Mouse (Mus musculus) heart, postnatal 0 days (tissue): Measurements from ENCODE around the gene Kbtbd13. TPM values are rescaled to one million over a fixed set of nuclear protein-coding genes. Genes with fewer than 3 reads are reported as not detected.
A peak's percentile ranks its signal among the peaks of the same experiment; 100 is the strongest.

ENCODE experiments used
- ATAC-seq: fragments of 200-750 bp; cut with Nextera tagmentation; 2 replicates; pipeline ENCODE4 v1.8.0; 2017; ENCODE audit warnings: low read depth, moderate number of reproducible peaks, moderate library complexity; ENCODE audit not compliant: insufficient read depth
- DNase-seq: peaks from one replicate; pipeline ENCODE4 v3.0.0-alpha.2; 2016; ENCODE audit warnings: low spot score
- H3K27ac ChIP-seq: fragments of 300-500 bp; sonication (generic); 2 replicates; pipeline ENCODE4 v1.5.1; 2014; ENCODE audit warnings: low read depth, mild to moderate bottlenecking
- H3K27me3 ChIP-seq: fragments of 300-500 bp; sonication (generic); 2 replicates; pipeline ENCODE4 v1.6.1; 2014; ENCODE audit warnings: low read length, mixed read lengths; ENCODE audit not compliant: control insufficient read depth, insufficient read depth
- H3K36me3 ChIP-seq: fragments of 300-500 bp; sonication (generic); replicated peaks from 2 replicates; pipeline ENCODE4 v1.6.1; 2014; ENCODE audit warnings: low read length, mixed read lengths; ENCODE audit not compliant: control insufficient read depth, insufficient read depth
- H3K4me1 ChIP-seq: fragments of 300-500 bp; sonication (generic); 2 replicates; pipeline ENCODE4 v1.6.1; 2014; ENCODE audit warnings: antibody characterized with exemption; ENCODE audit not compliant: control insufficient read depth, insufficient read depth
- H3K4me2 ChIP-seq: fragments of 300-500 bp; sonication (generic); 2 replicates; pipeline ENCODE4 v1.6.1; 2014; ENCODE audit warnings: low read depth, mild to moderate bottlenecking, low read length, moderate library complexity
- H3K4me3 ChIP-seq: fragments of 300-500 bp; sonication (generic); 2 replicates; pipeline ENCODE4 v1.5.1; 2014; ENCODE audit warnings: low read depth, low read length
- H3K9ac ChIP-seq: fragments of 300-500 bp; sonication (generic); replicated peaks from 2 replicates; pipeline ENCODE4 v1.6.1; 2014; ENCODE audit warnings: low read depth, low read length, mixed read lengths
- H3K9me3 ChIP-seq: fragments of 300-500 bp; sonication (generic); replicated peaks from 2 replicates; pipeline ENCODE4 v1.6.1; 2016; ENCODE audit warnings: low read length; ENCODE audit not compliant: control insufficient read depth
- CTCF ChIP-seq: IDR thresholded peaks from 2 replicates; pipeline ENCODE4 v1.5.1; 2016; ENCODE audit warnings: antibody characterized with exemption, control low read depth, low read depth
- EP300 ChIP-seq: IDR thresholded peaks from 2 replicates; pipeline ENCODE4 v1.6.1; 2016; ENCODE audit warnings: antibody characterized with exemption, low read depth
- WGBS: fragments of 180-500 bp; shearing (Covaris S2); extraction: QIAGEN DNeasy Blood & Tissue Kit; methylation state at CpG from one replicate; pipeline ENCODE4 v1.1.7; 2014; 5-methylcytosine and 5-hydroxymethylcytosine counted together
- polyA plus RNA-seq: library from polyadenylated mRNA; unstranded; fragments of >200 nt; fragmentation: Nextera tagmentation; extraction: Ambion mirVana; gene quantifications from 2 replicates; pipeline ENCODE4 v1.2.1, GENCODE M21; 2015
- total RNA-seq: library from RNA; depleted of rRNA; stranded (reverse); fragments of >200 nt; gene quantifications from 2 replicates; pipeline ENCODE4 v1.2.3, GENCODE M21; 2014; ENCODE audit warnings: low replicate concordance

The Kbtbd13 gene
- total and polyA plus RNA-seq, 2 experiments from 2014 or later, result 0.63 to 1.1 TPM

GRCm38 (mm10) chr9:65371756-65372155 is 19.7 kb downstream of the Kbtbd13 start:
- no peak overlapping the region for H3K4me2 ChIP-seq
- no peaks in the 10 kb centered on the region for H3K36me3 ChIP-seq
- H3K9ac ChIP-seq, result no peak overlapping the region
- peaks cover 3% of the 10 kb centered on the region; the same call in 1 of the 2 replicates for H3K4me1 ChIP-seq
- WGBS, result 75% methylated on average over 24 of the region's 24 CpGs
- ATAC-seq (no peak), DNase-seq (no peak)
- no peak overlapping the region for H3K4me3 ChIP-seq
- H3K27me3 ChIP-seq, result no peaks in the 10 kb centered on the region
- TF ChIP-seq EP300 (no peak), CTCF (no peak)
- no peaks in the 10 kb centered on the region for H3K9me3 ChIP-seq
- no peak overlapping the region for H3K27ac ChIP-seq

DNA sequence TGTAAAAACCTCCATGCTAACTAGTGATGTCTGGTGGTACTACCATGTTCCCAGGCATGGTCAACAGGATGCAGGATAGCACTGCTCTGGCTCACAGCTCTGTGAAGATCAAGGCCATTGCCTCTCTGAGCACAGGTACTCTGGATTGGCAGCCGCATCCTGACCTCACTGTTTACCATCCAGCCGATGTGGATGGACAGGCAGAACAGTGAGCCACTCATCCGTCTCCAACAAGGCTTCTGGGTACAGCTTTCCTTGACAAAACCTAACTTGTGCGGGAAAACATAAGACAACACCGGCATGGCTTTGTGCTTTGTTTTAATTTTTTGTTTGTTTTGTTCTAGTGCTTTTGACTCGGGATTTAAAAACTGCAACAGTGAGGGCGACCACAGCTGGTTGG is 25.7 kb downstream of the Kbtbd13 start:
- Histone ChIP-seq H3K36me3 (peaks cover 18% of the 10 kb centered on the region), H3K27me3 (no peaks in the 10 kb centered on the region), H3K4me3 (no peak overlapping the region), H3K4me1 (0 out of 2 replicates have a peak, but pooled peaks cover 8% of the 10 kb centered on the region), H3K9ac (no peak overlapping the region), H3K27ac (no peak overlapping the region), H3K4me2 (no peak overlapping the region), H3K9me3 (no peaks in the 10 kb centered on the region)
- TF ChIP-seq EP300 (no peak), CTCF (no peak)
- ATAC-seq (no peak), DNase-seq (no peak)
- WGBS, result 87% methylated on average over 7 of the region's 7 CpGs

DNA sequence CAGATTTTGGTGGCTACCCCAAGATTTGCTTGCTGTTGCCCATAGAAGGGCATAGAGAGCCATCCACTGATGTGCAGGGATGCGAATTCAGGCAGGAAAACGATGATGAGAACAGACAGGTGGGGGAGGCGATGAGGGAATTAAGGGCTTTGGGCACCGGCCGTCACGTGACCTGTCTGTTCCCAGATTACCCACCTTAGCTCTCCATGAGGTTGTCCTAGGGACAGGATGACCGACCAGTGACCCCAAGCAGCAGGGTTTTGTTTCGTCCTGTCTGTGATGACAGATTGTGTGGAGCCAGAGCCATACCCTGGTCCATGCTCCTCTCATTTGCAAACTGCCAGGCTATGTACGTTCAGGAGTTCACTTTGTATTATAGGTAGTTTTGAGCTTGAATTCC is 27.8 kb downstream of the Kbtbd13 start:
- Histone ChIP-seq H3K9me3 (no peaks in the 10 kb centered on the region), H3K27ac (no peak overlapping the region), H3K4me1 (peaks cover 12% of the 10 kb centered on the region; the same call in 1 of the 2 replicates), H3K4me3 (no peak overlapping the region), H3K27me3 (no peaks in the 10 kb centered on the region), H3K36me3 (peaks cover 34% of the 10 kb centered on the region), H3K4me2 (no peak overlapping the region), H3K9ac (no peak overlapping the region)
- WGBS, result 38% methylated on average over 9 of the region's 9 CpGs
- ATAC-seq (peak; percentile 80), DNase-seq (peak; percentile 29)
- no peak for TF ChIP-seq CTCF
- no peak for TF ChIP-seq EP300

- H3K9ac ChIP-seq, result no peak within 1 kb of the TSS
- H3K9me3 ChIP-seq, result no peaks in the 10 kb centered on the region
- H3K4me2 ChIP-seq, result no peak within 1 kb of the TSS
- peaks cover 62% of the 10 kb centered on the region for H3K36me3 ChIP-seq
- ATAC-seq (no peak), DNase-seq (no peak)
- 77% methylated on average over 16 of the region's 16 CpGs for WGBS
- H3K4me1 ChIP-seq, result peaks cover 16% of the 10 kb centered on the region; the same call in 1 of the 2 replicates
- no peak within 1 kb of the TSS for H3K4me3 ChIP-seq
- H3K27ac ChIP-seq, result no peak within 1 kb of the TSS
- TF ChIP-seq EP300, result no peak
- TF ChIP-seq CTCF, result no peak
- H3K27me3 ChIP-seq, result no peaks in the 10 kb centered on the region
Measured at GRCm38 (mm10) chr9:65360641-65361448, 30.6 kb downstream of the Kbtbd13 start, which contains the start of gene Ubap1l. Ubap1l (plus strand) TSS chr9:65361041.

DNA sequence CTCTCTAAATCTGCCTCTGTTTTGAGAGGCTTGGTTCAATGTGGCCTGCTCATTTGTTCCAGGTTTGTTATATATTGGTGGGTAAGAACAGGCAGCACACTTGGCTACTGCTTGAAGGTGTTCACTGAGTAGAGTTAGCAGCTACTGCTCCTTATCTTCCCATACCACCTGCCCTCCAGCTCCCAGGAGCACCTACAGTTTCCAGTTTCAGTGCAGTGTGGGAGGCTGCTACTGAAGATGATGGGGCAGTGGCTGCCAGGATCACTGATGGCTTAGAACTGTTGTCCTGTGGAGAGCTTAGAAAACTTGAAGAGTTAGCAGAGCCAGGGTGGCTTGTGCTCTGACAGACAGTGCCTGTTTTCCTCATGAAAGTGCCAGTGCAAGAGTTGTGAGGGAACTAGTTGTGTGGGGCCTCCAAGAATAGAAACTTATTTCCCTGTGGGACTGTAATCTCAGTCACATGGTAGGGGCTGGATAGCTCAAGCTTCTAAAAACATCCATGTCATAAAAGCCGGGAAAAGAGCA is 32.4 kb downstream of the Kbtbd13 start:
- Histone ChIP-seq H3K4me2 (no peak overlapping the region), H3K4me3 (no peak overlapping the region), H3K36me3 (peaks cover 72% of the 10 kb centered on the region), H3K9me3 (no peaks in the 10 kb centered on the region), H3K27me3 (no peaks in the 10 kb centered on the region), H3K27ac (peak overlapping the region; percentile 47), H3K9ac (no peak overlapping the region), H3K4me1 (peaks cover 11% of the 10 kb centered on the region; the same call in 1 of the 2 replicates)
- ATAC-seq (0 out of 2 replicates have a peak, but pooled peaks have one; percentile 25), DNase-seq (peak; percentile 11)
- WGBS, result 27% methylated on average over 1 of the region's 1 CpGs
- no peak for TF ChIP-seq CTCF
- TF ChIP-seq EP300, result no peak

DNA sequence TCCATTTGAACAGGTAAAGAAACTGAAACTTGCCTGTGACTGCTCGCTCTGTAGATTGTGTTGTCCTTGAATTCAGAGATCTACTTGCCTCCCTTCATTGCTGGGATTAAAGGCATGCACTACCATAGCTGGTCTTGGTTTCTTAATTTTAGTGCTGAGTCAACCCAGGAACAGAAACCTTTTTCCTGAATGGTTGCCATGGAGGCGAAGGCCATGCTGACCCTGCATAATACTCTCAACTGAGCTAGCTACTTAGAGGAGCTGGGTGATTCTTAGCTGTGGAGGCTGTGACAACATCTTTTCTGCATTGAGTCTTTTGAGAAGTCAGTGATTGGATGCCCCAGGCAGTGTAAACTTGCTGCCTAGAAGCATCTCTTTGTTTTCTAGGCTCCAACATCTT is 34.5 kb downstream of the Kbtbd13 start:
- WGBS, result 94% methylated on average over 2 of the region's 2 CpGs
- TF ChIP-seq EP300 (no peak), CTCF (no peak)
- Histone ChIP-seq H3K4me3 (no peak overlapping the region), H3K9me3 (no peaks in the 10 kb centered on the region), H3K4me1 (peaks cover 8% of the 10 kb centered on the region; the same call in 1 of the 2 replicates), H3K4me2 (no peak overlapping the region), H3K27ac (no peak overlapping the region), H3K27me3 (no peaks in the 10 kb centered on the region), H3K9ac (no peak overlapping the region), H3K36me3 (peaks cover 65% of the 10 kb centered on the region)
- DNase-seq (no peak), ATAC-seq (no peak)
